Comparison of ENCODE assay signal across 8 mouse cellular contexts in the genomic region with DNA sequence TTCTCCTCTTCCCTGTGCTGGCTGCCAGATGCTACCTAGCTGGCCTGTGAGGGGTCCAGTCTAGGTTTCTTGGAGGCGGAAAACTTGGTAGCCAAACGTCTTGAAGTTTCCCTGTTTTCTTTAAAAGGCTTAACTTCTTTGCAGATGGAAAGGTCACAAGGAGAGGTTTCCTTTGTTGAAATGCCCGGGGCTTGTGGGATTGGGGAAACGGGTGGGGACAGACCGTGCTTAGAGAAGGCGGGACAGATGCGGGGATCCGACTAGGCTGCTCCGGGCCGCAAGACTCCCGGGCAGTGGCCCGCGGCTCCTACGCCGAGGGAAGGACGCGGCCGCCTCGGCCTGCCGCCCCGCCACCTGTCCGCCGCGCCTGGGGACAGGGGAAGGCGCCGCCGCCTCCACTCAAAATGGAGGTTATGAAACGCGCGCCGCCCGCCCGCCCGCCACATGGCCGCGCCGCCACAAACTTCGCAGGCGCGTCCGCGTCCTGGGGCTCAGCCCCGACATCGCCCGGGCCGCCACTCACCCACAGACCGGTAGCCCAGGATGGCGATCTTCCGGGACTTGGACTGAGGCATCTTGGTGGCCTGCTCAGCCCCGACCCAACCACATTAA. TPM values are rescaled to one million over a fixed set of nuclear protein-coding genes. Genes with fewer than 3 reads are reported as not detected.
A peak's percentile ranks its signal among the peaks of the same experiment; 100 is the strongest.
DNase-seq lines count a peak whose midpoint lies in the region; ATAC-seq and TF ChIP-seq lines count a peak whose summit lies in the region.

No protein-coding gene starts in this region.

- no peak for DNase-seq in heart, adult 2 months
- no peak for DNase-seq in heart, postnatal 10 days
- peak; percentile 13 for DNase-seq in CH12.LX (ENCODE audit: extremely low read depth)
- peak; percentile 23 for DNase-seq in embryo, embryonic 11.5 days (ENCODE audit: low read depth, low spot score)
- DNase-seq in urinary bladder, postnatal 25 days (ENCODE audit: low spot score): no peak

- intact Hi-C loops in heart, adult 2 months (cut with DNase I): loop anchor here (2.0 to 5.0 kb wide), 3 partner anchors 67 to 171 kb away; a partner anchor contains a TSS
- intact Hi-C loops in heart, postnatal 10 days (cut with DNase I): loop anchor here (2.0 to 5.0 kb wide), 2 partner anchors 27 to 154 kb away; a partner anchor contains a TSS

- no peaks in the 10 kb centered on the region for H3K9me3 ChIP-seq in CH12.LX (replicated peaks; ENCODE audit: low read length)
- no peaks in the 10 kb centered on the region for H3K9me3 ChIP-seq in heart, embryonic 12.5 days (replicated peaks)
- no peaks in the 10 kb centered on the region for H3K9me3 ChIP-seq in limb, embryonic 15.5 days
- no peaks in the 10 kb centered on the region for H3K9me3 ChIP-seq in midbrain, embryonic 15.5 days

- H3K4me1 ChIP-seq in heart, adult 2 months (ENCODE audit: control insufficient read depth, insufficient read depth, low read length): peaks cover 11% of the 10 kb centered on the region
- peaks cover 11 to 43% of the 10 kb centered on the region in 2 experiments; a peak in 3 of 4 replicates for H3K4me1 ChIP-seq in CH12.LX (ENCODE audit: control insufficient read depth in 1 of 2, insufficient read depth in 2 of 2)
- H3K4me1 ChIP-seq in heart, embryonic 12.5 days (replicated peaks): peaks cover 41% of the 10 kb centered on the region
- peaks cover 24% of the 10 kb centered on the region for H3K4me1 ChIP-seq in limb, embryonic 15.5 days
- H3K4me1 ChIP-seq in midbrain, embryonic 15.5 days: peaks cover 34% of the 10 kb centered on the region

- ATAC-seq in heart, embryonic 12.5 days (ENCODE audit: insufficient number of reproducible peaks, low FRiP score): peak; percentile 23; the same call in 1 of the 2 replicates
- ATAC-seq in limb, embryonic 15.5 days (ENCODE audit: insufficient number of reproducible peaks, low FRiP score, low TSS enrichment, low read depth): no peak
- peak; percentile 2; the same call in 1 of the 2 replicates for ATAC-seq in midbrain, embryonic 15.5 days (replicated peaks)

- WGBS in heart, adult 2 months: under 1% methylated on average over 49 of the region's 50 CpGs
- 0% methylated on average over 50 of the region's 50 CpGs for WGBS in heart, embryonic 12.5 days
- 0% methylated on average over 50 of the region's 50 CpGs for WGBS in limb, embryonic 15.5 days
- WGBS in midbrain, embryonic 15.5 days: under 1% methylated on average over 50 of the region's 50 CpGs

- H3K27me3 ChIP-seq in heart, adult 2 months (ENCODE audit: control insufficient read depth, insufficient read depth, low read length): no peaks in the 10 kb centered on the region
- no peaks in the 10 kb centered on the region for H3K27me3 ChIP-seq in CH12.LX (replicated peaks)
- H3K27me3 ChIP-seq in heart, embryonic 12.5 days (replicated peaks): no peaks in the 10 kb centered on the region
- H3K27me3 ChIP-seq in limb, embryonic 15.5 days: no peaks in the 10 kb centered on the region
- no peaks in the 10 kb centered on the region for H3K27me3 ChIP-seq in midbrain, embryonic 15.5 days (replicated peaks)

- in situ Hi-C loops in CH12.LX (cut with MboI; ENCODE audit: low pct_ligation_motif_present, low pct_unique_long_range_greater_than_20kb, low sequenced_read_pairs): no loop called here

- peak overlapping the region; percentile 99 for H3K27ac ChIP-seq in heart, adult 2 months
- peak overlapping the region; percentile 94 for H3K27ac ChIP-seq in CH12.LX (ENCODE audit: insufficient read depth, low read depth)
- peak overlapping the region; percentile 100 for H3K27ac ChIP-seq in heart, embryonic 12.5 days (ENCODE audit: poor library complexity, severe bottlenecking)
- H3K27ac ChIP-seq in limb, embryonic 15.5 days: peak overlapping the region; percentile 99
- peak overlapping the region; percentile 97 for H3K27ac ChIP-seq in midbrain, embryonic 15.5 days

- H3K4me2 ChIP-seq in CH12.LX (ENCODE audit: insufficient read depth, low read depth, poor library complexity, severe bottlenecking): peak overlapping the region; percentile 99; the same call in 1 of the 2 replicates
- H3K4me2 ChIP-seq in heart, embryonic 12.5 days: peak overlapping the region; percentile 99
- H3K4me2 ChIP-seq in limb, embryonic 15.5 days: peak overlapping the region; percentile 67
- peak overlapping the region; percentile 70 for H3K4me2 ChIP-seq in midbrain, embryonic 15.5 days

- no peak for TF ChIP-seq RAD21 in CH12.LX (IDR thresholded peaks at IDR 0.05; ENCODE audit: low read depth, low read length)

- peak overlapping the region; percentile 95 for H3K9ac ChIP-seq in heart, adult 2 months (ENCODE audit: low read depth, low read length)
- peak overlapping the region; percentile 93 for H3K9ac ChIP-seq in CH12.LX (ENCODE audit: insufficient read depth, low read depth)
- H3K9ac ChIP-seq in heart, embryonic 12.5 days: peak overlapping the region; percentile 97
- peak overlapping the region; percentile 93 for H3K9ac ChIP-seq in limb, embryonic 15.5 days
- peak overlapping the region; percentile 88 for H3K9ac ChIP-seq in midbrain, embryonic 15.5 days

- no peak for TF ChIP-seq EP300 in heart, adult 2 months (IDR thresholded peaks at IDR 0.05; ENCODE audit: insufficient read depth, low read depth, low read length)
- TF ChIP-seq EP300 in CH12.LX (IDR thresholded peaks at IDR 0.05; ENCODE audit: low read length): no peak

- peaks cover 8% of the 10 kb centered on the region; the same call in 1 of the 2 replicates for H3K79me2 ChIP-seq in heart, adult 2 months (replicated peaks; ENCODE audit: control insufficient read depth, insufficient read depth, low read length)
- peaks cover 46% of the 10 kb centered on the region for H3K79me2 ChIP-seq in CH12.LX (replicated peaks; ENCODE audit: control insufficient read depth, extremely low read depth, insufficient read depth, poor library complexity, severe bottlenecking)

- dilution Hi-C loops in CH12.LX (cut with MboI; ENCODE audit: extremely low pct_ligation_motif_present, extremely low pct_unique_long_range_greater_than_20kb, low sequenced_read_pairs): no loop called here

- no peak for TF ChIP-seq POLR2A in heart, adult 2 months (IDR thresholded peaks at IDR 0.05; ENCODE audit: insufficient read depth, low read depth, low read length)
- TF ChIP-seq POLR2A in CH12.LX (IDR thresholded peaks at IDR 0.05; ENCODE audit: low read depth, low read length): no peak

- H3K4me3 ChIP-seq in heart, adult 2 months: peak overlapping the region; percentile 98
- peak overlapping the region; percentile 79 to 94 (median 91) for H3K4me3 ChIP-seq in CH12.LX (replicated peaks in 1 of 3; ENCODE audit: low read depth in 2 of 3, low read length in 2 of 3, poor library complexity in 1 of 3)
- H3K4me3 ChIP-seq in heart, embryonic 12.5 days: peak overlapping the region; percentile 97
- H3K4me3 ChIP-seq in limb, embryonic 15.5 days: peak overlapping the region; percentile 96
- H3K4me3 ChIP-seq in midbrain, embryonic 15.5 days: peak overlapping the region; percentile 92

- peaks cover 14% of the 10 kb centered on the region for H3K36me3 ChIP-seq in heart, adult 2 months (ENCODE audit: control insufficient read depth, insufficient read depth, low read length)
- peaks cover 0 to 2% of the 10 kb centered on the region in 2 experiments for H3K36me3 ChIP-seq in CH12.LX (replicated peaks in 1 of 2; ENCODE audit: control insufficient read depth in 1 of 2, insufficient read depth in 1 of 2, low read length in 1 of 2)
- H3K36me3 ChIP-seq in heart, embryonic 12.5 days: no peaks in the 10 kb centered on the region
- H3K36me3 ChIP-seq in limb, embryonic 15.5 days: no peaks in the 10 kb centered on the region
- no peaks in the 10 kb centered on the region for H3K36me3 ChIP-seq in midbrain, embryonic 15.5 days (replicated peaks)

- no peak for TF ChIP-seq CTCF in heart, adult 2 months (IDR thresholded peaks at IDR 0.05)
- no peak for TF ChIP-seq CTCF in CH12.LX (conservative IDR thresholded peaks at IDR 0.05 in 1 of 2, IDR thresholded peaks at IDR 0.05 in 1 of 2; ENCODE audit: low read depth in 2 of 2, low read length in 2 of 2)

TF ChIP-seq in CH12.LX, 34 proteins besides CTCF, POLR2A, EP300 and RAD21:
- TF ChIP-seq IRF4 (IDR thresholded peaks at IDR 0.05; ENCODE audit: low read depth, low read length) (no peak), ZKSCAN1 (IDR thresholded peaks at IDR 0.05; ENCODE audit: borderline replicate concordance, low read depth, low read length) (no peak), NRF1 (IDR thresholded peaks at IDR 0.05; ENCODE audit: low read depth, low read length) (peak; percentile 7; the same call in 1 of the 2 replicates), MXI1 (IDR thresholded peaks at IDR 0.05; ENCODE audit: low read depth, low read length) (0 out of 2 replicates have a peak, but pooled peaks have one; percentile 67)

RNA-seq across cellular contexts. Expression of a gene that starts 0.7 kb away (rescaled TPM):
- total RNA-seq in heart, adult 2 months (2021): 10 to 100 TPM; 76.9 to 87.4 TPM
- polyA plus RNA-seq in heart, adult 2 months (2012; rRNA removed): 29.1 and 51.5 TPM in 2 replicates
- total RNA-seq in heart, postnatal 10 days (2021): 10 to 100 TPM; 84.6 to 90.3 TPM
- total RNA-seq in CH12.LX (2012; rRNA removed): 17.0 and 20.8 TPM in 2 replicates
- 64.1 and 70.4 TPM in 2 replicates for total RNA-seq in CH12.LX (2014; rRNA removed)
- polyA plus RNA-seq in CH12.LX (2012; ENCODE audit: insufficient read length, low read depth): 41.0 and 46.2 TPM in 2 replicates
- polyA plus RNA-seq in heart, embryonic 12.5 days (2016; fragmentation: Nextera tagmentation; extraction: Ambion mirVana): 260 and 270 TPM in 2 replicates
- 216 and 228 TPM in 2 replicates for polyA plus RNA-seq in limb, embryonic 15.5 days (2015; fragmentation: Nextera tagmentation; extraction: Ambion mirVana)
- 209 and 228 TPM in 2 replicates for polyA plus RNA-seq in midbrain, embryonic 15.5 days (2015; fragmentation: Nextera tagmentation; extraction: Ambion mirVana)

Comparison
In these comparisons a context has a peak if more than half of its experiments do, and no peak if none do; other contexts are left out.
1. DNase-seq: peak in CH12.LX (single experiment) and embryo, embryonic 11.5 days (single experiment); none in heart, adult 2 months (0 of 2), heart, postnatal 10 days (0 of 2) and urinary bladder, postnatal 25 days (single experiment).
2. Peak in every context shown above with its lines, with median percentiles within 50 percentile points of each other: H3K27ac ChIP-seq, H3K4me3 ChIP-seq, H3K9ac ChIP-seq and H3K4me2 ChIP-seq.